Mouse (Mus musculus) CD4-positive, CD25-positive, alpha-beta regulatory T cell, adult 9 weeks (primary cell): Measurements from ENCODE around the gene Gm4744. TPM values are rescaled to one million over a fixed set of nuclear protein-coding genes. Genes with fewer than 3 reads are reported as not detected.

Source experiments
- polyA plus RNA-seq: library from polyadenylated mRNA; unstranded; fragments of 100-300 nt; shearing (Covaris generic); gene quantifications from one replicate; pipeline ENCODE4 v1.2.1, GENCODE M21; 2017

Gm4744 gene
- polyA plus RNA-seq: not detected

DNA sequence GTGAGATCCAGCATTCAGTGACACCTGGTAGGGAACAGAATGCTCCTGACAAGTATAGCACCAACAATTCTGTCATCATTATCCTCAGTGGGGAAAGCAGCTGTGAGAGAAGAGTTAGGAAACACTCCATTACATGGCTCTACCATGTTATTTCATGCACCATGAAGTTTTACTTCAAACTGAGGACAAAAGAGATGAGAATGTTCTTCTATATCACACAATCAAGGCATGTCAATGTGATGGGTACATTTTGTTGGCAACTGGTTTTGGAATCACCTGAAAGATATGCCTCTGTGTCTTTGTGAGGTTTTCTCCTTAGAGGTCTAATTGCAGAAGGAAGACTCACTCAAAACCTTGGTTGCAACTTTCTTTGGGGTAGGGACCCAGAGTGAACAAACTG is at the start of gene Gm4744:
Gene Gm4744 (minus strand): TSS at position 101 of the 400 bp plus-strand sequence.

DNA sequence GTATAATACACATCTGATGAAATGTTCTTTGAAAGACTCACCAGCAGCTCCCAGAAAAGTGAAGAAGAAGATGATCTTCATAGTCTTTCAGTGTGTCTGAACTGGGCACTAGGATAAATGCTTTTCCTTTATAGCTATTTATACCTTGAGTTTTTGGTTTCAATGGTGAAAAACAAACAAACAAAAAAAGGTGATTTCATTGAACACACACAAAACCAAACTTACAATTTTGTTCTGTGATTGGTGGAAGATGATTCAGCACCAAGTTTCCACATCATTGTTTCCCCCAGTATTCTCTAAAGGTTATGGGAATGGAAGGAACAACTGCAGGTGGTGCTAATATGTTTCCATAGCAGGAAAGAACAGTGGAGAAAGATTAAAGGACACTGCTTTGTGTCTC is 47.7 kb upstream of the Gm4744 start, which contains the start of gene Gm2663:
Gene Gm2663 (minus strand): TSS at position 101 of the 400 bp plus-strand sequence.

DNA sequence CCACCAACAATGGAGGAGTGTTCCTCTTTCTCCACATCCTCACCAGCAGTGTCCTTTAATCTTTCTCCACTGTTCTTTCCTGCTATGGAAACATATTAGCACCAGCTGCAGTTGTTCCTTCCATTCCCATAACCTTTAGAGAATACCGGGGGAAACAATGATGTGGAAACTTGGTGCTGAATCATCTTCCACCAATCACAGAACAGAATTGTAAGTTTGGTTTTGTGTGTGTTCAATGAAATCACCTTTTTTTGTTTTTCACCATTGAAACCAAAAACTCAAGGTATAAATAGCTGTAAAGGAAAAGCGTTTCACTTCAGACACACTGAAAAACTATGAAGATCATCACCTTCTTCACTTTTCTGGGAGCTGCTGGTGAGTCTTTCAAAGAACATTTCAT is 12.8 kb upstream of the Gm4744 start, which contains the start of gene 1810009J06Rik:
Gene 1810009J06Rik (plus strand): TSS at position 301 of the 400 bp plus-strand sequence.

DNA sequence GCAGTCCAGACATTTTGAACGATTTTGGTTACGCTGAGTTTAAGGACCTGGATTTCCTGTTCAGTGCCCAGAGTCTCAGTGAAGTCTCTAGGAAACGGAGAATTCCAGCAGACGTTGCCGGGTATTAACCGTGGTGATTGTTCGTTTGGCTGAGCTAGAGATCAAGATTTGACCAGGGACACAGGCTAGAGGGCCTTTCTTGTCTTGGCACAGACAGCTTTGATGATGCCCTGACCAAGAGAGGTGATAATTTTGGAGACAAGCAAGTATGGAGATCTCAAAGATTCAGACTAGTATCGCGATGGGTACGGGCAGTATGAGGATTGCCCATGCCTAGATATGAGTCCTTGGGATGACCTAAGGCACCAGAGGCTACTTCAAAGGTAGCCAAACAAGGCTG is 11.2 kb downstream of the Gm4744 start, which contains the start of gene 1700074P13Rik:
Gene 1700074P13Rik (minus strand): TSS at position 101 of the 400 bp plus-strand sequence.

DNA sequence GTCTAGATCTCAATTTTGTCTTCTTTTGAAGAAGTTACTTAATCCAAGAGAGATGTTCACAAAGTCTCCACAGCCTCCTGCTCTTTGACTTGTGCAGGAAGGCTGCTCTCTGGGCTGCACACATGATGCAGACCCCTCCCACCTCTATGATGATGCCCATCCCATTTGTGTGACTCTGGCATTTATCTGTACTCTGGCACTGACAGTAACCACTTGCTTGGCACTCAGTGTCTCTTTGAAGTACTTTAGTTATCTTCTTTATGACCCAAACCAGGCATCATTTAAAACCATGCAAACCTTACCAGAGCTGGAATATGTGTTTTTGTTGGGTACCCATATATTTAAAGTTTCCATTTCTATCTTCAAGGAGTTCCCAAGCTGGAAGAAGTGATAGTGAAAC is 51.4 kb downstream of the Gm4744 start, which contains the start of gene Prss58:
Gene Prss58 (minus strand): TSS at position 101 of the 400 bp plus-strand sequence.

Other genes with a start within 250 kb of the Gm4744 start
- 0.15 TPM for gene Moxd2, start 64.4 kb downstream of the Gm4744 start, polyA plus RNA-seq
- not detected for gene Prss58, start 51.5 kb downstream of the Gm4744 start, polyA plus RNA-seq
- gene 1700074P13Rik, start 11.3 kb downstream of the Gm4744 start, polyA plus RNA-seq: not detected
- not detected for gene 1810009J06Rik, start 12.9 kb upstream of the Gm4744 start, polyA plus RNA-seq
- gene Gm2663, start 47.6 kb upstream of the Gm4744 start, polyA plus RNA-seq: 4.4 TPM
- gene 2210010C04Rik, start 83.6 kb upstream of the Gm4744 start, polyA plus RNA-seq: not detected